Mouse (Mus musculus) lung, embryonic 15.5 days (tissue): Measurements from ENCODE around the gene Mpst. TPM values are rescaled to one million over a fixed set of nuclear protein-coding genes. Genes with fewer than 3 reads are reported as not detected.

Experiments
- ATAC-seq: fragments of 200-750 bp; cut with Nextera tagmentation; 2 replicates; pipeline ENCODE4 v1.8.0; 2017; ENCODE audit warnings: moderate number of reproducible peaks, borderline replicate concordance; ENCODE audit not compliant: low FRiP score, low TSS enrichment; ENCODE audit errors: extremely low read depth
- H3K27ac ChIP-seq: fragments of 300-500 bp; sonication (generic); 2 replicates; pipeline ENCODE4 v1.5.1; 2015; ENCODE audit warnings: moderate library complexity, mild to moderate bottlenecking, inconsistent platforms
- H3K27me3 ChIP-seq: fragments of 300-500 bp; sonication (generic); 2 replicates; pipeline ENCODE4 v1.6.1; 2015; ENCODE audit warnings: inconsistent platforms
- H3K36me3 ChIP-seq: fragments of 300-500 bp; sonication (generic); 2 replicates; pipeline ENCODE4 v1.6.1; 2015; ENCODE audit warnings: inconsistent platforms
- H3K4me1 ChIP-seq: fragments of 300-500 bp; sonication (generic); 2 replicates; pipeline ENCODE4 v1.6.1; 2015; ENCODE audit warnings: inconsistent platforms
- H3K4me2 ChIP-seq: fragments of 300-500 bp; sonication (generic); 2 replicates; pipeline ENCODE4 v1.6.1; 2015; ENCODE audit warnings: inconsistent platforms, mild to moderate bottlenecking, moderate library complexity
- H3K4me3 ChIP-seq: fragments of 300-500 bp; sonication (generic); 2 replicates; pipeline ENCODE4 v1.5.1; 2015; ENCODE audit warnings: mild to moderate bottlenecking, inconsistent platforms
- H3K9ac ChIP-seq: fragments of 300-500 bp; sonication (generic); 2 replicates; pipeline ENCODE4 v1.6.1; 2015; ENCODE audit warnings: inconsistent platforms
- H3K9me3 ChIP-seq: fragments of 300-500 bp; sonication (generic); 2 replicates; pipeline ENCODE4 v1.6.1; 2016; ENCODE audit warnings: inconsistent platforms
- WGBS: fragments of 180-500 bp; shearing (Covaris S2); methylation state at CpG from one replicate; pipeline ENCODE4 v1.1.7; 2015; 5-methylcytosine and 5-hydroxymethylcytosine counted together
- polyA plus RNA-seq: library from polyadenylated mRNA; unstranded; fragments of >200 nt; fragmentation: Nextera tagmentation; extraction: Ambion mirVana; gene quantifications from 2 replicates; pipeline ENCODE4 v1.2.1, GENCODE M21; 2015

Gene Mpst
- polyA plus RNA-seq, 1 experiment from 2014 or later: 3.3 TPM

DNA sequence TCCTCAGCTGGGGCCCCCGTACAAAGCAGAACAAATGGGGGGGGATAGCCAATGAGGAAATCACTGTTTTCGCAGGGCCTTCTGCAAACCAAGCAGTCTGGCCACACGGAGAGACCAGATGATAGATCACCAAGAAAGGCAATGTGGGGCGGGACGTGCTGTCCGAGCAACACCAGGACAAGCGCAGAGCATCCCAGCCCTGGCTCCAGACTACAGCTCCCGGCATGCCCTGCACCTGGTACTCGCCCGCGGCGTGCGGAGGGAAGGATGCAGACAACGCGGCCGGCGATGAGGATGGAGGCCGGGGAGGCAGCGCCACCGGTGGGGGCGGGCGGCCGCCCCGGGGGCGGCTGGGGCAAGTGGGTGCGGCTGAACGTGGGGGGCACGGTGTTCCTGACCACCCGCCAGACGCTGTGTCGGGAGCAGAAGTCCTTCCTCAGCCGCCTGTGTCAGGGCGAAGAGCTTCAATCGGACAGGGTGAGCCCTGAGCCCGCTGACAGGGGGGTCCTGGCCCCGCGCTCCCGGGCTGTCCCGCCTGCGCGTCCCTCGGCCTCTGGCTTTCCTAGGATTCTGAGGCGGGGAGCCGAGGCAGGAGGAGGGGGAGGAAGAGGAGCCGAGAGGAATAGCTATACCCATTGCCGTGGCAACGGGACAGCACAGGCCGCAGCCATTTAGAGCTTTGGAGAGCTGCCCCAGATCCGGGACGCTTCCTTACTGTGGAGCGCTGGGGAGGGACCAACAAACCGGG is 22.3 kb downstream of the Mpst start, which contains the start of gene Kctd17:
Gene Kctd17 (plus strand): TSS at position 174 of the 748 bp plus-strand sequence.
- Histone ChIP-seq H3K27me3 (peaks cover 6% of the 10 kb centered on the region; the same call in 1 of the 2 replicates), H3K27ac (peak within 1 kb of the TSS; percentile 69), H3K4me1 (peaks cover 27% of the 10 kb centered on the region), H3K9ac (peak within 1 kb of the TSS; percentile 63), H3K4me2 (peak within 1 kb of the TSS; percentile 88), H3K36me3 (no peaks in the 10 kb centered on the region), H3K9me3 (no peaks in the 10 kb centered on the region), H3K4me3 (peak within 1 kb of the TSS; percentile 74)
- under 1% methylated on average over 45 of the region's 52 CpGs for WGBS
- ATAC-seq: peak; percentile 90

GRCm38 (mm10) chr15:78429139-78429459 is 22.9 kb downstream of the Mpst start:
- WGBS: 15% methylated on average over 3 of the region's 3 CpGs
- no peaks in the 10 kb centered on the region for H3K9me3 ChIP-seq
- no peak for ATAC-seq
- H3K4me2 ChIP-seq: peak overlapping the region; percentile 88
- peaks cover under 1% of the 10 kb centered on the region; the same call in 1 of the 2 replicates for H3K36me3 ChIP-seq
- H3K9ac ChIP-seq: peak overlapping the region; percentile 63
- peak overlapping the region; percentile 74 for H3K4me3 ChIP-seq
- H3K27me3 ChIP-seq: peaks cover 5% of the 10 kb centered on the region; the same call in 1 of the 2 replicates
- peaks cover 27% of the 10 kb centered on the region for H3K4me1 ChIP-seq
- H3K27ac ChIP-seq: peak overlapping the region; percentile 69

GRCm38 (mm10) chr15:78429871-78430622 is 23.8 kb downstream of the Mpst start:
- Histone ChIP-seq H3K36me3 (peaks cover 4% of the 10 kb centered on the region; the same call in 1 of the 2 replicates), H3K27ac (peak overlapping the region; percentile 69), H3K4me3 (peak overlapping the region; percentile 74), H3K4me1 (peaks cover 27% of the 10 kb centered on the region), H3K9me3 (no peaks in the 10 kb centered on the region), H3K4me2 (peak overlapping the region; percentile 88), H3K9ac (no peak overlapping the region), H3K27me3 (no peaks in the 10 kb centered on the region; the same call in 1 of the 2 replicates)
- no peak for ATAC-seq
- WGBS: 70% methylated on average over 13 of the region's 13 CpGs

DNA sequence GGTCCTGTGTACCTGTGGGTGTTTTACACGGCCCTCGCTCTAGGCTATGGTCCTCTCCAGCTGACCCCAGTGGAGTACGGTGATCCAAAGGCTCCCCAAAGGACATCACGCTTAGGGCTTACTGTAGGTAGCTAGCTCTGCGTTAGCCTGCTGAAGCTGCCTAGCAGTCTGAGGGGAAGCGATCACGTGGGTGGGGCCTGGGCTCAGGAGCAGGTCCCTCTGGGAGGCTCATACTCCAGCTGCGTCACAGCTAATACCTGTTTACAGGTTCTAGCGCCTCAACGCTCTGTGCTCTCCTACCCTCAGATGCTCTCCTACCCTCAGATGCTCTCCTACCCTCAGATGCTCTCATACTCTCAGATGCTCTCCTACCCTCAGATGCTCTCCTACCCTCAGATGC is 24.7 kb downstream of the Mpst start:
- Histone ChIP-seq H3K4me3 (no peak overlapping the region), H3K27me3 (no peaks in the 10 kb centered on the region), H3K4me1 (peaks cover 33% of the 10 kb centered on the region), H3K9me3 (no peaks in the 10 kb centered on the region), H3K4me2 (no peak overlapping the region), H3K36me3 (peaks cover 4% of the 10 kb centered on the region; the same call in 1 of the 2 replicates), H3K27ac (no peak overlapping the region), H3K9ac (no peak overlapping the region)
- WGBS: 88% methylated on average over 10 of the region's 10 CpGs
- no peak for ATAC-seq

DNA sequence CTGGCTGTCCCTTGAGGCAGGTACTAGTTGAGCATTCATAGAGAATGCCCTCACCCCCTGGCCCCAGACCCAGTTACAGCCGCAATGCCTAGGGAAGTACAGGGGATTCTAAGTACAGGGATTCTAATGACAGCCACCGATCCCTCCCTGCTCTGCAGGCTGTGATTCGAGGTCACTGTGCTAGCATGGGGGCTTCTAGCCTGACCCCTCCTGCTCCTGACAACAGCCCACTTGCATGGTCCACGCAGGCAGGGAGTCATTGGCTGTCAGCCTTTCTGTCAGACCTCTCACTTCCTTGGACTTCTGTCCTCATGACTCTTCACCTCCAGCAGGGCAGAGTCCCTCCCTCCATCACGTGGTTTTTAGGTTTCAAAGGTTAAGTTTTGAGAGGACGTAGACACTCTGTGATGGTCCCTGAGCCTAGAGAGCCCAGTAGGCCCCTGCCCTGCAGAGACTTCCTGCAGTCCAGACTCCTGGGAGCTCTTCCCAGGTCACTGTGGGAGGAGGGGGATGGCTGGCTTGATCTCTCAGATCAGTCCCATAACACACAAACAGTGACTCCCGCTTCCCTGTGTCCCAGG is 25.4 kb downstream of the Mpst start:
- Histone ChIP-seq H3K9me3 (no peaks in the 10 kb centered on the region), H3K4me3 (no peak overlapping the region), H3K4me1 (peaks cover 41% of the 10 kb centered on the region), H3K9ac (no peak overlapping the region), H3K4me2 (no peak overlapping the region), H3K36me3 (peaks cover 4% of the 10 kb centered on the region; the same call in 1 of the 2 replicates), H3K27me3 (no peaks in the 10 kb centered on the region), H3K27ac (no peak overlapping the region)
- 74% methylated on average over 7 of the region's 7 CpGs for WGBS
- ATAC-seq: no peak

- H3K27ac ChIP-seq: no peak overlapping the region
Observed at GRCm38 (mm10) chr15:78434896-78435520, 28.8 kb downstream of the Mpst start.

DNA sequence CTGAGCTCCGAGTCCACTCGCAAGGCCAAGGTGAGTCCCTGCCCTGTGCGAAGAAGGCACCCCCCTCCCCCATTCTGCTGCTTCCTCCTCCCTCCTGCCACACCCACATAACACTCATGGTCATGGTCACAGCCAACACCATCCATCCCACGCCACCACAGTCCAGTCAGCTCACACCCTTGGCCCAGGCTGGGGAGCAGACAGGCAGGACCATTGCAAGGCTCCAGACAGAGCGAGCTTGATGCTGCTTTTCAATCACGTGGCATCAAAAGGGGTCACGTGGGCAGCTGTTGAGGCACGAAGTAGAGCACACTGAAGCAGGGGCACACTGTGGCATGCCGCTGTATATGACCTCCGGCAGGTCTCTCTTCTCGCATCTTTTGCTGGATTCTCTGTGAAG is 29.5 kb downstream of the Mpst start:
- WGBS: 72% methylated on average over 11 of the region's 11 CpGs
- Histone ChIP-seq H3K27ac (no peak overlapping the region), H3K4me1 (peaks cover 36% of the 10 kb centered on the region), H3K36me3 (peaks cover 4% of the 10 kb centered on the region; the same call in 1 of the 2 replicates), H3K9ac (no peak overlapping the region), H3K9me3 (no peaks in the 10 kb centered on the region), H3K4me2 (no peak overlapping the region), H3K4me3 (no peak overlapping the region), H3K27me3 (no peaks in the 10 kb centered on the region)
- ATAC-seq: no peak

More at GRCm38 (mm10) chr15:78434896-78435520, 28.8 kb downstream of the Mpst start:
- Histone ChIP-seq H3K9ac (no peak overlapping the region), H3K9me3 (no peaks in the 10 kb centered on the region), H3K4me3 (no peak overlapping the region), H3K4me2 (no peak overlapping the region), H3K27me3 (no peaks in the 10 kb centered on the region), H3K4me1 (peaks cover 41% of the 10 kb centered on the region), H3K36me3 (peaks cover 4% of the 10 kb centered on the region; the same call in 1 of the 2 replicates)
- ATAC-seq: no peak
- 23% methylated on average over 6 of the region's 6 CpGs for WGBS

GRCm38 (mm10) chr15:78436380-78437192 is 30.4 kb downstream of the Mpst start:
- Histone ChIP-seq H3K27me3 (no peaks in the 10 kb centered on the region), H3K4me3 (peak overlapping the region; percentile 29), H3K9ac (0 out of 2 replicates have a peak overlapping the region, but pooled peaks have one; percentile 26), H3K4me1 (peaks cover 36% of the 10 kb centered on the region), H3K4me2 (peak overlapping the region; percentile 64), H3K9me3 (no peaks in the 10 kb centered on the region), H3K36me3 (peaks cover 4% of the 10 kb centered on the region; the same call in 1 of the 2 replicates), H3K27ac (peak overlapping the region; percentile 89)
- peak; percentile 53 for ATAC-seq
- WGBS: 8% methylated on average over 31 of the region's 32 CpGs

- Histone ChIP-seq H3K27me3 (no peaks in the 10 kb centered on the region), H3K4me3 (peak overlapping the region; percentile 29), H3K9me3 (no peaks in the 10 kb centered on the region), H3K27ac (peak overlapping the region; percentile 89), H3K9ac (no peak overlapping the region; the same call in 1 of the 2 replicates), H3K36me3 (peaks cover 4% of the 10 kb centered on the region; the same call in 1 of the 2 replicates), H3K4me2 (peak overlapping the region; percentile 64), H3K4me1 (peaks cover 36% of the 10 kb centered on the region)
- WGBS: 14% methylated on average over 21 of the region's 23 CpGs
- peak; percentile 56 for ATAC-seq
Observed at GRCm38 (mm10) chr15:78437237-78438017, 31.2 kb downstream of the Mpst start.

DNA sequence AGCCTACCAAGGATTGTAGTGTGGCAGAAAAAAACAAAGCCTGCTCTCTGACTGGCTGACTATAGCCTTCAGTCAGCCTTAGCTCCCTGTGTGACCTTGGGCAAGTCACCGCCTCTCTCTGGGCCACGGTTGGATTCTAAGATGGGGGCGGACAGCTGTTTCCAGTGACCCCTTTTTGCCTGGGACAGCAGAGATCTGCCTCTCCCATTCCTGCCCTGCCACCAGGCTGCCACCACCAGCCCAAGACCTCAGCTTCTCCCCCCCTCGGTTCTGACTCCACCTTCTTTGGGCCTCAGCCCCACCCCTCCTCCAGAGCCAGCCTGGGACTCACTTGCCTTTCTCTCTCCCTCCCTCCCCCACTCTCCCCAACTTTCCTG is 31.8 kb downstream of the Mpst start:
- H3K9ac ChIP-seq: no peak overlapping the region
- peak overlapping the region; percentile 89 for H3K27ac ChIP-seq
- no peaks in the 10 kb centered on the region for H3K9me3 ChIP-seq
- H3K27me3 ChIP-seq: no peaks in the 10 kb centered on the region
- H3K4me3 ChIP-seq: no peak overlapping the region
- 32% methylated on average over 4 of the region's 4 CpGs for WGBS
- 0 out of 2 replicates have a peak overlapping the region, but pooled peaks have one; percentile 64 for H3K4me2 ChIP-seq
- peaks cover 4% of the 10 kb centered on the region; the same call in 1 of the 2 replicates for H3K36me3 ChIP-seq
- peaks cover 36% of the 10 kb centered on the region for H3K4me1 ChIP-seq
- ATAC-seq: peak; percentile 0; the same call in 1 of the 2 replicates
